Mouse (Mus musculus): Measurements from ENCODE around the gene Scgb3a1.

Scgb3a1 gene

GRCm38 (mm10) chr11:49658791-49659469 lies 4.5 kb upstream of the Scgb3a1 start:
- DNase-seq (ENCODE audit: low spot score): no peak

- DNase-seq (ENCODE audit: low spot score): no peak
These were observed 4.0 kb upstream of the Scgb3a1 start for GRCm38 (mm10) chr11:49659470-49659799.

GRCm38 (mm10) chr11:49662292-49662780 lies 1.1 kb upstream of the Scgb3a1 start:
- DNase-seq (ENCODE audit: low spot score): no peak

- DNase-seq (ENCODE audit: low spot score): no peak
These were observed 1.1 kb downstream of the Scgb3a1 start for GRCm38 (mm10) chr11:49664262-49665140.

GRCm38 (mm10) chr11:49665462-49665861 lies 2.1 kb downstream of the Scgb3a1 start:
- no peak for DNase-seq (ENCODE audit: low spot score)

- DNase-seq (ENCODE audit: low spot score): no peak
These were observed 10.0 kb downstream of the Scgb3a1 start for GRCm38 (mm10) chr11:49673433-49673832.

DNA sequence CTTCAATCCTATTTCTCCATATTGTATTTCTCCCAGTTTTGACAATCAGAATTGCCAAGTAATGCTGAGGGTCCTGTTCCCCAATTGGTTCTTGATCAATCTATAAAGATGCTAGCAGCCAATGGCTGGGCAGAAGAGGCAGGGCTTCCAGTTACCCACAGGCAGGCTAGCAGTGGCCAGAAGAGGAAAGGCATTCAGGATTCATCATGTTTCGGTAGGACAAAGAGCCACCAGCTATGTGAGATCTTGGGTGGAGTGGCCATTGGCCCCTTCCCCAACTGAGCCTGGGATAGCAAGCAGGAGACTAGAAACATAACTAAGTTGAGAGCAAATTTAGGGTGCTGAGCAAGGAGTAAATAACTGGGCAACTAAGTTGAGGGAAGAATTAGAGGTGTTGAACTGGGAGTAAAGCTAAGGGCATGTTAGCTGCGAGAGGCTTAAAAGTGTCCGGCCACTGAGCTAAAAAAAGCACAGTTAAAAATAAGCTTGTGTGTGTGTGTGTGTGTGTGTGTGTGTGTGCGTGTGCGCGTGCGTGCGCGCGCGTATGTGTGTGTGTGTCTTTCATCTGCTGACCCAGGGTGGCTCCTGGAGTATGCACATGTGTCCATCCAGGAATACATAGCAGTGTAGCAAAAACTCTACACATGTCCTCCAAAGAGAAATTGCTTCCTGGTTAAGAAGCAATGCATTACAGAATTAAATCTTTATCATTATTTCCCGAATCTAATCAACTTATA lies 21.0 kb downstream of the Scgb3a1 start:
- DNase-seq (ENCODE audit: low spot score): no peak

DNA sequence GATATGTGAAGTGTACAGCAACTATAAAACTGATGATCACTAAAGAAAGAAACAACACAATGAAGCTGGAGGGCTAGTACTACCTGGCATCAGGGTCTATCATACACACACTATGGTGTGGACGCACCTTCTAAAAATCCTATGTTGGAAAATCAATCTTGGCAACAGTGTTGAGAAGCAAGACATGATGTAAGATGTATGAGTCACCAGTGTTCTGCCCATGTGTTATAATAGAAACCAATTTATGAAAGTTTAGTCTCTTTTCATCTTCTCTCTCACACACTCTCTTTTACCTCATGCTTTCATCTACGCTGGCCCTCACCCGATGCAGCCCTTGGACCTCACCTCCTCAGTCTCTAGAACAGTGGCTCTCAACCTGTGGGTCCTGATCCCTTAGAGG lies 31.6 kb downstream of the Scgb3a1 start:
- DNase-seq (ENCODE audit: low spot score): no peak

DNA sequence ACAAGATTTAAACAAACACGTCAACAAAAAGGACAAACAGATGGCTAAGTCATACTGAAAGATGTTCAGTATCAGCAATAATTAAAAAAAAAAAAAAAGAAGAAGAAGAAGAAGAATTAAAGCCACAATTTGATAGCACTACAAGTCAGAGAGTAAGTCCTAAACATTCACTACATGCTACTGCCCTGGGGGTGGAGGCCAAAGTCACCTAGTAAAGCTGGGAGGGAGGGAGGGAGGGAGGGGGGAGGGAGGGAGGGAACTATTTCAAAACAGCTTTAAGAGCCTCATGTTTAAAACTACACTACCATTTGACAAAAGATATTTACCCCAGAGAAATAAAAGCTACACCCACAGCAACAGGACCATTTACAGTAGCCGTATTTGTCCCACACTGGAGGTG lies 32.3 kb downstream of the Scgb3a1 start:
- no peak for DNase-seq (ENCODE audit: low spot score)

GRCm38 (mm10) chr11:49696472-49696871 lies 33.1 kb downstream of the Scgb3a1 start:
- no peak for DNase-seq (ENCODE audit: low spot score)

- no peak for DNase-seq (ENCODE audit: low spot score)
These were observed 34.4 kb downstream of the Scgb3a1 start for GRCm38 (mm10) chr11:49697779-49698178.

- DNase-seq (ENCODE audit: low spot score): no peak
These were observed 35.7 kb downstream of the Scgb3a1 start for GRCm38 (mm10) chr11:49699079-49699478.

- no peak for DNase-seq (ENCODE audit: low spot score)
These were observed 38.6 kb downstream of the Scgb3a1 start for GRCm38 (mm10) chr11:49702014-49702413.

DNA sequence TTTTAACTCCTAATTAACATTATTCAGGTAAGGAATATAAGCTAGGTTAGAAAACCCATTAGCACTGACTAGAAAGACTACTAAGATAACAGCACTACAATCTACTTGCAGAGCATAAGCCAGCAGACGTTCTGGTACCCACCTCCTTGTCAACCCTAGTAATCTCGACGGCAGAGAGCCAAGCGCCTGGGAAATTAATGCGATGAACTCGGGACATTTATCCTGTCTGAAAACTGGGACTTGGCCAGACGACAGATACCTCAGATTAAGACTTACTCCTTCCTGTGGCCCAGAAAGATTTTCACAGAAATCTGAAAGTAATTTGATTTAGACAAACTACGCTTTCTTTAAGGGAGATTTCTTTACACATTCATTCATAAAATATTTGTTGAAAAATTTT lies 41.4 kb downstream of the Scgb3a1 start:
- no peak for DNase-seq (ENCODE audit: low spot score)

- no peak for DNase-seq (ENCODE audit: low spot score)
These were observed 44.4 kb downstream of the Scgb3a1 start for GRCm38 (mm10) chr11:49707834-49708233.

- no peak for DNase-seq (ENCODE audit: low spot score)
These were observed 47.3 kb downstream of the Scgb3a1 start for GRCm38 (mm10) chr11:49710664-49711063.

- DNase-seq (ENCODE audit: low spot score): peak; percentile 10
These were observed 48.7 kb downstream of the Scgb3a1 start for GRCm38 (mm10) chr11:49711981-49712554.

- peak; percentile 95 for DNase-seq (ENCODE audit: low spot score)
These were observed 49.3 kb downstream of the Scgb3a1 start, which contains the start of gene Cnot6 for GRCm38 (mm10) chr11:49712555-49713335. Cnot6 (minus strand) TSS chr11:49712723.

DNA sequence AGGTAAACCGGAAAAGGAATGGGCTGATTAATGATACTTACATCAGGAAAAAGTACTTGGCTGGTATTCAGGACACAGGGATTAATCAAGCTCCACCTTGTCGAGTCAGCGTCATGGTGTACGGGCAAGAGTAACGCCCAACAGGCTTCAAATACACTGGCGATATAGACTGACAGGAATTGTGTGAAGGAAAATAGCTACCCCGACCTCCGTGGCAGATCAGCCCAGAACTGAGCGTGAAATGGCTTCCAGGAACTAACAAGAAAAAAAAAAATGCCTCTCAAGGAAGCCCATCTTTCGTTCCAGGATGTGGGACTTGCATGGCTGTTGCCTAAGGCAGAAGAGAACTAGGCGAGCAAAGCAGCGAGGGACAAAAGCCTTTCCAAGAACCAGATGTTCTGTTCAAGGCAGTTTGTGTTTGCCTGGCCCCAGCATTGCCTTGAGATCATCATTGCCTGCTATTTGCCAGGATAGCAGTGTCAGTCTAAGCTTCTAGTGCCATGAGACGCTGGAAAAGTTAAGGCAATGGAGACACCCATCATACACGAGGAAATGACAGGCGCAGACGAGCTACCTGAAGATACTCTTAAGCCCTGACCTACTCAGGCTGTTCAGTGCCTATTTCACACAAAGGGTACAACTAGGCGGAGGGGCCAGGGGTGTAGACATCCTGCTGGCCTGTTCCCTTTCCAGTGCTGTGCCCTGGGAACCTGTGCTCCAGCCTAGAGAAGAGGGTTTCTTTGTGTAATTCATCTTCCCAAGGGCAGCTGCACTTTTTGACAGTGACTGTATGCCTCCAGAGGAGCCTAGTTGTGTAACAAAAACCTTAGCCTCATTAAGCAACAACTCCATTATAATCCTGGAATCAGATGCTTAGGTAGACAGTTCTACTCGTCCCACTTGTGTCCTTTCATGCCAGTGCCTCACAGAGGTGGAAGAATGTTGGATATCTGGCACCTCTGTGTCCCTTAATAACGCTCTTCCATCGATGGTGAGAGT lies 50.2 kb downstream of the Scgb3a1 start:
- peak; percentile 15 for DNase-seq (ENCODE audit: low spot score)
